ENCODE assay signal across 8 mouse cellular contexts in the genomic region with DNA sequence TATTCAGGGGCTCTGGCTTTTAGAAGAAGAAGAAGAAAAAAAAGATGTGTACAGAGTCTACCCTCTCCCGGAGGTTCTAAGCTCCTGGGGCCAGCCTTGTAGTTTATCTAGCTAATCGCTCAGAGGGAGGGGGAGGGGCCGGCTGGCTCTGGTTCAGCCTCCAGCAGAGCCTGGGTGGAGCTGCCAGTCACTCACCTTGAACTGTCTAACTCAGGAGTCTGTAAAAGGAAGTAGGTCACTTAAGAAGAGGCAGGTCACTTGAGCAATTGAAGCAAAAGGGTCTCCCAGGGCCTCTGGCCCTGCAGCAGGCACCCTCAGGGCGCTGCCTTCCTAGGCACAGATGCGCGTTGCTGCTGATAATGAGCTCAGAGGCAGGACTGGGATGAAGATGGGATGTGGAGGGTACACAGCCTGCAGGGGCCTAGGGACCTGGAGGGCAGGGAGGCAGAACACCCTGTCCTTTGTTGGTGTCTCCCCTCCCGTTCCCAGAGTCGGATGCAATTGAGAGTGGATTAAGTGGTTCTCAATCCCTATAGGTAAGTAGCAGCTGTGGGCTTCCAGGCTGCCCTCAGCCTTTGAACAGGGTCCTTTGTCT. TPM values are rescaled to one million over a fixed set of nuclear protein-coding genes. Genes with fewer than 3 reads are reported as not detected.
DNase-seq lines count a peak whose midpoint lies in the region; ATAC-seq and TF ChIP-seq lines count a peak whose summit lies in the region.
"Had no signal": no experiment of that assay in that cellular context is flagged by ENCODE, and none has a peak within 500 bp of the region (broad histone marks: within the 10 kb centered on the region; RNA-seq: fewer than 3 reads in every experiment).

No protein-coding gene starts in this region.

- ATAC-seq in intestine, embryonic 14.5 days (replicated peaks; ENCODE audit: low FRiP score, low TSS enrichment, low read depth): 0 out of 2 replicates have a peak, but pooled peaks have one; percentile 13

- H3K36me3 ChIP-seq in intestine, embryonic 14.5 days (ENCODE audit: control insufficient read depth, insufficient read depth, low read length): no peaks in the 10 kb centered on the region

- H3K27me3 ChIP-seq in intestine, embryonic 14.5 days (replicated peaks; ENCODE audit: control insufficient read depth, insufficient read depth, low read length): no peaks in the 10 kb centered on the region

- TF ChIP-seq POLR2A in lung, adult 2 months (IDR thresholded peaks at IDR 0.05; ENCODE audit: borderline replicate concordance, extremely low read depth, low read depth, low read length): no peak

- H3K4me3 ChIP-seq in intestine, embryonic 14.5 days (ENCODE audit: low read depth, low read length): no peak overlapping the region
- no peak overlapping the region for H3K4me3 ChIP-seq in lung, adult 2 months (replicated peaks; ENCODE audit: extremely low read depth, low read depth, low read length)
- H3K4me3 ChIP-seq: megakaryocyte, embryonic 14.5 days had no signal

- H3K9ac ChIP-seq in intestine, embryonic 14.5 days (ENCODE audit: low read length): no peak overlapping the region

- WGBS in intestine, embryonic 14.5 days: 25% methylated on average over 8 of the region's 8 CpGs
- WGBS in lung, adult 2 months: 57% methylated on average over 8 of the region's 8 CpGs

- no peak overlapping the region for H3K4me2 ChIP-seq in intestine, embryonic 14.5 days (ENCODE audit: low read length)

- H3K27ac ChIP-seq in intestine, embryonic 14.5 days (ENCODE audit: low read depth): 0 out of 2 replicates have a peak overlapping the region, but pooled peaks have one; percentile 18

- peaks cover 43% of the 10 kb centered on the region for H3K4me1 ChIP-seq in intestine, embryonic 14.5 days (replicated peaks; ENCODE audit: control insufficient read depth, insufficient read depth, low read length)
- peaks cover 29% of the 10 kb centered on the region for H3K4me1 ChIP-seq in lung, adult 2 months (ENCODE audit: control insufficient read depth, insufficient read depth, low read length)

- no peak for TF ChIP-seq CTCF in lung, adult 2 months (IDR thresholded peaks at IDR 0.05; ENCODE audit: insufficient read depth, low read length)

- H3K9me3 ChIP-seq in intestine, embryonic 14.5 days (ENCODE audit: control insufficient read depth, low read length): no peaks in the 10 kb centered on the region
- H3K9me3 ChIP-seq: megakaryocyte, embryonic 14.5 days had no signal

- DNase-seq in testis, postnatal 10 days (ENCODE audit: low spot score): peak; percentile 51
- no peak for DNase-seq in testis, postnatal 14 days (ENCODE audit: low spot score)
- DNase-seq in intestine, embryonic 14.5 days (ENCODE audit: low spot score): peak; percentile 60
- peak; percentile 62 for DNase-seq in lung, adult 2 months
- DNase-seq in spleen, adult 12 weeks (ENCODE audit: low spot score): no peak
- no peak for DNase-seq in thymus, postnatal 14 days
- DNase-seq in heart, postnatal 4 days: no peak

RNA-seq across cellular contexts. Expression of gene Clstn1, which starts 18.7 kb away (rescaled TPM):
- 20.5 and 30.8 TPM in 2 replicates for polyA plus RNA-seq in intestine, embryonic 14.5 days (2014; fragmentation: Nextera tagmentation; extraction: Ambion mirVana)
- polyA plus RNA-seq in lung, adult 2 months (2012; rRNA removed): 93.8 and 111 TPM in 2 replicates
- 10 to 100 TPM; 66.8 to 73.7 TPM for total RNA-seq in heart, postnatal 4 days (2021)

RNA-seq across cellular contexts. Expression of gene Ctnnbip1, which starts 49.5 kb away (rescaled TPM):
- polyA plus RNA-seq in intestine, embryonic 14.5 days (2014; fragmentation: Nextera tagmentation; extraction: Ambion mirVana): 53.0 and 54.3 TPM in 2 replicates
- polyA plus RNA-seq in lung, adult 2 months (2012; rRNA removed): 9.8 and 16.0 TPM in 2 replicates
- total RNA-seq in heart, postnatal 4 days (2021): 10 to 100 TPM; 60.5 to 66.4 TPM

Comparison
In these comparisons a context has a peak if more than half of its experiments do, and no peak if none do; other contexts are left out.
1. DNase-seq: peak in testis, postnatal 10 days (single experiment), intestine, embryonic 14.5 days (single experiment) and lung, adult 2 months (single experiment); none in testis, postnatal 14 days (single experiment), spleen, adult 12 weeks (single experiment), thymus, postnatal 14 days (single experiment) and heart, postnatal 4 days (single experiment).